Mouse (Mus musculus): ENCODE results near the gene Azin2.

DNA sequence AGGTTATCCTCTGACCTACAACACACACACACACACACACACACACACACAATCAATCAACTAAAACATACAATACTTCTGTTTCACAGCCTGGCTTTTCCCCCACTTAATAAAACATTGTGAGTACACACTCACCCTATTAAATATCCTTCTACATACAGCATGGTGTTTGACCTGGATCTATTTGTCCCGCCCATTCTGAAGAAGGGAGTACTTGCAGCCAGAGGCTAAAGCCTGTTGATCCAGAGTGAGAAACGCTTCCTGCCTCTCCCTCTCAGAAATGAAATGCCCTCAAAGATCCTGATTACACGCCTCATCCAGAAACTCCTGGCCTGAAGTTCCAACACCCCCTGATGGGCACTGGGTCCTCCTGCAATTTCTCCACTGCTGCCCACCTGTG is 45.1 kb downstream of the Azin2 start:
- TF ChIP-seq CTCF (IDR thresholded peaks at IDR 0.05; ENCODE audit: extremely low read depth, insufficient read depth, insufficient read length, insufficient replicate concordance) (no peak), POLR2A (IDR thresholded peaks at IDR 0.05; ENCODE audit: low read depth, low read length) (no peak)
